Mouse (Mus musculus) brown adipose tissue, adult 24 weeks (tissue): ENCODE data around the gene Lrrc9. TPM values are rescaled to one million over a fixed set of nuclear protein-coding genes. Genes with fewer than 3 reads are reported as not detected.

Source experiments
- polyA plus RNA-seq: library from polyadenylated mRNA; stranded (reverse); fragments of >200 nt; gene quantifications from 2 replicates; pipeline ENCODE4 v1.2.4, GENCODE M21; 2012; ENCODE audit not compliant: missing spikeins, insufficient read depth, insufficient read length

Gene Lrrc9
- polyA plus RNA-seq, 1 experiment: 1.5 TPM

Other genes starting within 250 kb of the Lrrc9 start
- 0.79 and 1.5 TPM in 2 replicates for gene Rtn1, start 32.8 kb upstream of the Lrrc9 start, polyA plus RNA-seq
- 3.5 and 5.7 TPM in 2 replicates for gene Pcnx4, start 94.5 kb downstream of the Lrrc9 start, polyA plus RNA-seq
- not detected in 2 replicates for gene Gm4756, start 207.8 kb downstream of the Lrrc9 start, polyA plus RNA-seq
- 377 and 379 TPM in 2 replicates for gene Dhrs7, start 223.0 kb downstream of the Lrrc9 start, polyA plus RNA-seq